Mouse (Mus musculus): Measurements from ENCODE around the gene Rnf223. TPM values are rescaled to one million over a fixed set of nuclear protein-coding genes. Genes with fewer than 3 reads are reported as not detected.
A peak's percentile ranks its signal among the peaks of the same experiment; 100 is the strongest.

The Rnf223 gene
- total RNA-seq (2021) = not detected
- long read RNA-seq, experiment 1 = 0 reads
- long read RNA-seq, experiment 2 = 0 reads

GRCm38 (mm10) chr4:156130436-156130835 lies at the start of gene Rnf223:
TSS of gene Rnf223 (plus strand) at chr4:156130513.
- intact Hi-C loops (cut with DNase I; ENCODE audit: low total_unique reads) = no loop called here

GRCm38 (mm10) chr4:156082621-156083234 lies 47.6 kb upstream of the Rnf223 start:
- intact Hi-C loops (cut with DNase I; ENCODE audit: low total_unique reads) = no loop called here
- no peak for DNase-seq

More at GRCm38 (mm10) chr4:156130436-156130835, at the start of gene Rnf223:
- no peak for DNase-seq

DNA sequence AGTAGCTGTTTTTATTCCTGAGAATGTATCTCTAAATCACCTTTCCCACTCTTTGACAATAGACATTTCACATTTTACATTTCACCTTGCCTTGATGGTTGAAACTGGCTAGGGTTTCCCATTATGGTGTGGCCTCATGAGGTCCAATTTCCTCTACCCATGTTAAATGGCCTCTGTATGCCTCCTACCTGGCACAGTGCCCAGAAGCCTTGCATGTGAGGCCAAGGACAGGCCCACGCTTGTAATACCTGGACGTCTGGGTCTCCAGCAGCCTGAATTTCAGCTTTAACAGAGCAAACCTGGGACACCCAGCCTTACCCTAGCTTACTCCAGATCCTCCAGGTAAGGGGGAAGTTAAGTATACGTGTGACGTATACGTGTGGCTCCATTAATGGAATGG lies 47.0 kb upstream of the Rnf223 start:
- DNase-seq = no peak
- intact Hi-C loops (cut with DNase I; ENCODE audit: low total_unique reads) = no loop called here

GRCm38 (mm10) chr4:156084096-156084879 lies 46.0 kb upstream of the Rnf223 start:
- intact Hi-C loops (cut with DNase I; ENCODE audit: low total_unique reads) = no loop called here
- no peak for DNase-seq

DNA sequence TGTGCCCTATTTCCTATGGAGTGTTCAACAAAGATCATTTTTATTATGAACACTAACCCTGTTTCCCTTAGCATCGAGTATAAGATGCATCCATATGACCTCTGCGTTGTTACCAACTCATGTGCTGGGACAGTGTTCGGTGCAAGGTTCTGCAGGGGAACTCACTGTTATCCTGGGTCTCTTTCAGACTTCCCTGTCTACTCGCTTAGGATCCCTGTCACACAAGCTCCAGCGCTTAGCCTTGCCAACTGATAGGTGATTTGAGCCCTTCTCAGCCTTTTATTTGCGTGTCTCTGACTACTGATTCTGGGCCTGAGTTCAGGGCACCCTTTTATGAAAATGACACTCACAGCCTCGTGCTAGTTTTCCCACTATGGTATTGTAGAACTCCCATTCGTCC lies 45.1 kb upstream of the Rnf223 start:
- no peak for DNase-seq
- intact Hi-C loops (cut with DNase I; ENCODE audit: low total_unique reads) = no loop called here

- DNase-seq = no peak
- intact Hi-C loops (cut with DNase I; ENCODE audit: low total_unique reads) = no loop called here
Observed at GRCm38 (mm10) chr4:156087398-156088087, 42.8 kb upstream of the Rnf223 start.

DNA sequence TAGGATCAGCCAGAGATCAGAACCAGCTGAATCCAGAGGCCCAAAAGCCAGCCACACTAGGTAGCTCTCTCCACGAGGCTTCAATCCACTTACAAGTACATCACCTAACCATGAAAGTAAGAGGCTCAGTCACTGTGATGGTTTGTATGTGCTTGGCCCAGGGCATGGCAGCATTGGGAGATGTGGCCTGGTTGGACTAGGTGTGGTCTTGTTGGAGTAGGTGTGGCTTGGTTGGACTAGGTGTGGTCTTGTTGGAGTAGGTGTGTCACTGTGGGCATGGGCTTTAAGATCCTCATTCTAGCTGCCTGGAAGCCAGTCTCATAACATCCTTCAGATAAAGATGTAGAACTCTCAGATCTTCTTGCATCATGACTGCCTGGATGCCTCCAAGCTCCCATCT lies 39.1 kb upstream of the Rnf223 start:
- no peak for DNase-seq
- intact Hi-C loops (cut with DNase I; ENCODE audit: low total_unique reads) = no loop called here

DNA sequence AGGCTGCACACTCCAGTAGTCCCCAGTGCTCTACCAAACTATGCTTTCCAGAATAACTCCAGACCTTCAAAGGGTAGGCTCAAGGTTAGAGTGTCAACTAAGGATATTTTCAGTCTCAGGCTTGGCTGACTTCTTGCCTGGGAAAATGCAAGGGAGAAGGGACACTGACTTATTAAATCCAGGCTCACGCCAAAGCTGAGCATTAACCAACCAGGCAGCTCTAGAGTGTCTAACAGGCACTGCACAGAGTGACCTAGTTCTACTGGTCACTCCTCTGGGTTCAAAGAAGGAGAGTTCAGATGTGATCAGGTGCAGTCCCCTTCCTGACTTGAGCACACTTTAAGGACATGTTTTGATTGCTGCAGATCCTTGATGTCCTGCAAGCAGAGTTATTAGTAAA lies 37.5 kb upstream of the Rnf223 start:
- intact Hi-C loops (cut with DNase I; ENCODE audit: low total_unique reads) = no loop called here
- no peak for DNase-seq

DNA sequence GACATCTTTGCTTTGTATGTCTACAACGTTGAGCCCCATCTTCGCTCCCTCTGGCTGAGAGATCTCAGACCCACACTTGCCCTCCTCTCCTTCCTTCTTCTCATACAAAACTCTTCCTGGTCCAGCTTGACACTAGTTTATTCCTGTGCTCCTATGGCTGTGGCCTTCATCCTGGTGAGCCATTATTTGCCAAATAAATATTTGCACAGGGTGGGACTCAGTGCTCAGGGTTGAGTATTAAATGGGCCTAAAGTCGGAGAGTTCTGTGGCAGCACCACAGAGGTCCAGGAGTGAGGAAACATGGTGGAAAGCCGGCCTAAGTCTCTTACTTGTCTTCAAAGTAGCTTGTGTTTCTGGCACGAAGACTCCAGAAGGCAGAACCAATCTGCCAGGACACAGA lies 36.6 kb upstream of the Rnf223 start:
- intact Hi-C loops (cut with DNase I; ENCODE audit: low total_unique reads) = no loop called here
- no peak for DNase-seq

GRCm38 (mm10) chr4:156096191-156096590 lies 34.1 kb upstream of the Rnf223 start:
- no peak for DNase-seq
- intact Hi-C loops (cut with DNase I; ENCODE audit: low total_unique reads) = no loop called here

GRCm38 (mm10) chr4:156097770-156098366 lies 32.4 kb upstream of the Rnf223 start:
- DNase-seq = no peak
- intact Hi-C loops (cut with DNase I; ENCODE audit: low total_unique reads) = no loop called here

DNA sequence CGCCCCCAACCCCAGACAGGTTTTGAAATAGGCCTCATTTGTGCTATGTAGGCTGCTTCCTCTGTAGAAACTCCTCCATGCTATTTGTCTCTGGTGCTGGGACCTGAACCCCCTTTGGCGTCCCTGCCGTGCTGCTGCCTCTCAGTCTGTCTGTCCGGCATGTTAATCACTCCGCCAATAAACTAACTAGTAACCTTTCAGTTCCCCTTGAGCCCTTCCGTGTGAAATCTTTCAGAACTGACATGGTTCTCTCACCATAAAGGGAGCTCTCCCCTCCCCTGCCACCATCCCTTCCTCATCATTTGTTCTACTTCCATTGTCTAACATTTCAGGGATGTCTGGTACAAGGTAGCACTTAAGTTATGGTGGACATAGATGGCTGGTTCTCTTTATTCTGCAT lies 30.9 kb upstream of the Rnf223 start:
- intact Hi-C loops (cut with DNase I; ENCODE audit: low total_unique reads) = no loop called here
- no peak for DNase-seq

GRCm38 (mm10) chr4:156100501-156100900 lies 29.8 kb upstream of the Rnf223 start:
- DNase-seq = no peak
- intact Hi-C loops (cut with DNase I; ENCODE audit: low total_unique reads) = loop anchor here (2.0 kb wide), 1 partner anchor 142 kb away; no protein-coding TSS in a partner anchor

DNA sequence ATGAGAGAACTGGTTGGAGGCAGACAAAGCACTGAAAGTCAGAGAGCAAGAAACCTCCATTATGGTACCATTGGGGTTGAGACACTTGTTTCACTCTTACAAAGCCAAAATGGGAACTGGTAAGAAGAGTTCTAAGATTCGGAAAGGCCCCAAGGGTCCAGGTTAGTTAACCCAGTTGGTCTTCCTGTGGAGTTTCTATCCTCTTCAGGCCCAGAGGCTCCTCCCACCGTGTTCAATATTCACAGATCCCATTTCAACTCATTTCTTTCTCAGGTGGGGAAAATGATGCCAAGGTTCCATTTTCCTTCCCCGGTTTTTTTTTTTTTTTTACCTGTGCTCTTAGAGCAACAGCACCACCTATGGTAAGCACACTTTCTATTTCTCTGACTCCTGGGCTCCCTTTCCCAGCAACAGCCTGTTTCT lies 28.8 kb upstream of the Rnf223 start:
- DNase-seq = no peak
- intact Hi-C loops (cut with DNase I; ENCODE audit: low total_unique reads) = loop anchor here (2.0 kb wide), 1 partner anchor 143 kb away; no protein-coding TSS in a partner anchor

DNA sequence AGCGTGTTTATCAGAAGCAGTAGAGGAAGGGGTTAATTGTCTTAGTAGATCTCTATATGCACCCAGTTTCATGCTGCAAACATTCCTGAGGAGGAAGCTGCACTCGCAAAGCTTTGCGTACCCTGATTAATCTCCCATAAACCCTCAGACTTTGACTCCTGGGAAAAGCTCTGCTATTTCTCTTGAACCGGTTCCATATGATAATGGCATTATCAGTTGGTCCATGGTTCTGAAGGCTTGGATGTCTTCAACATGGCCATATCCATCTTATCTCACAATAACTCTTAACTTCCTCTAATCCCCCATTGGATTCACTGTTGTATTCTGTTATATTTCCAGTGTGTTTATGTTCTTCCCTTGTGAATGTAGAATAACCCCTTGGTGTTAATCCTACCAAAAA lies 27.0 kb upstream of the Rnf223 start:
- DNase-seq = no peak
- intact Hi-C loops (cut with DNase I; ENCODE audit: low total_unique reads) = no loop called here

- intact Hi-C loops (cut with DNase I; ENCODE audit: low total_unique reads) = loop anchor here (5.0 kb wide), 1 partner anchor 83 kb away; no protein-coding TSS in a partner anchor
Observed at GRCm38 (mm10) chr4:156108606-156109546, 21.4 kb upstream of the Rnf223 start.

GRCm38 (mm10) chr4:156109570-156110331 lies 20.6 kb upstream of the Rnf223 start, which contains the start of gene 9430015G10Rik:
TSS of gene 9430015G10Rik (plus strand) at chr4:156109982.
- intact Hi-C loops (cut with DNase I; ENCODE audit: low total_unique reads) = loop anchor here (5.0 kb wide), 1 partner anchor 83 kb away; no protein-coding TSS in a partner anchor
- peak; percentile 98 for DNase-seq

More at GRCm38 (mm10) chr4:156108606-156109546, 21.4 kb upstream of the Rnf223 start:
- DNase-seq = peak; percentile 58

GRCm38 (mm10) chr4:156124077-156124476 lies 6.2 kb upstream of the Rnf223 start:
- intact Hi-C loops (cut with DNase I; ENCODE audit: low total_unique reads) = no loop called here
- no peak for DNase-seq
